Mouse (Mus musculus): ENCODE results near the gene Rpl38. TPM values are rescaled to one million over a fixed set of nuclear protein-coding genes. Genes with fewer than 3 reads are reported as not detected.

Gene Rpl38
- polyA plus RNA-seq, 1 experiment from 2014 or later: 1,157 TPM

DNA sequence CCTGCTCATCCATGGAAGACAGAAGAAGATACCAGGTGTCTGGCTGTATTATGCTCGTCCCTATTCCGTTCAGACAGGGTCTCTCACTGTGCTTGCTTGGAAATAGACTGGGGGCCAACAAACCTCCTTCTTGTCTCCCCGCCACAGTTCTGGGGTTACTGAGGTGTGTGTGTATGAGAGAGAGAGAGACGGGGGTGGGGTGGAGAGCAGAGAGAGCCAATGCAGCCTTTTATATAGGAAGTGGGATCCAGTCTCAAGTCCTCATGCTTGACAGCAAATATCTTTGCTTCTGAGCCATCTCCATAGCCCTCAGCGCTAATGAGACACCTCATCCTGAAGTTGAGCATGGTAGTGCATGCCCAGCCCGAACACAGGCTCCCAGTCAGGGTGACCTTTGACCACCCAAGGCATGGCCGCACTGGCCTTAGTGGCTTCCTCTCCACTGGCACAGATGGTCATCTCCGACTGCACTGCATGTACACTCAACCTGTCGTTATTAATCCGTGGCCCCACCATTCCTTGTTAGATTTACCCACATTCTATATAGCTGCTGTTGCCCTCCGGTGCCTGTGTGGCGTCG is 14.1 kb downstream of the Rpl38 start:
- WGBS: 92% methylated on average over 13 of the region's 13 CpGs
- Histone ChIP-seq H3K27ac (no peak overlapping the region), H3K36me3 (no peaks in the 10 kb centered on the region), H3K4me1 (peaks cover 18% of the 10 kb centered on the region), H3K4me2 (no peak overlapping the region), H3K27me3 (no peaks in the 10 kb centered on the region), H3K4me3 (no peak overlapping the region), H3K9me3 (no peaks in the 10 kb centered on the region), H3K9ac (no peak overlapping the region)
- ATAC-seq (ENCODE audit: insufficient number of reproducible peaks, insufficient read depth, low FRiP score, low TSS enrichment, low read depth): no peak

DNA sequence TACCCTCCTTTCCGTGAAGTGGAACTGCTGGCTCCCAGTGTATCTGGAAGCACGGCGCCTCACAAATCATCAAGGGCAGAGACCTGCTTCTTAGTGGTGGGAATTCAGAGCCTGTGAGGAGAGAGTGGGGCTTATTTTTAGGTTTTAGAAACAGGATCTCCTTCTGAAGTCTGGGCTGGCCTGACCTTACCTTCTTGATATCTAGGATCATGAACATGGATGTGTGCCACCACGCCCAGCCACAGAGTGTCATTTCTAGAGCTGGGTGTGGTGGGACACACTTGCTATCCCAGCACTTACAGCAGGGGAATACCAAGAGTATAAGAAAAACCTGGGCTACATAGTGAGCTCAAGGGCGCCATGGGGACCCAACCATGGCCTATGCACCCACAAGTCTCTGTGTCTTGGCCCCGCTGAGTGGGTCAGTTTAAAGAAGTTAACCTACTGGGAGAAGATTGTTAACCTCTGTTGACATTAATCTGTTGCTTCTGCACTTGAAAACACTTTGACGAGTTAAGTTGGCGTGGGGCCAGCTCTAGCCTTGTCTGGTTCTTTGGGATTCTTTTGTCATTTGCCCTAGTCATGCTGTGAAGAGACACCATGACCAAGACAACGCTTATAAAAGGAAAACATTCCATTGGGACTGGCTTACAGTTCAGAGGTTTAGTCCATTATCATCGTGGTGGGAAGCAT is 14.9 kb downstream of the Rpl38 start:
- Histone ChIP-seq H3K9ac (no peak overlapping the region), H3K9me3 (no peaks in the 10 kb centered on the region), H3K36me3 (no peaks in the 10 kb centered on the region), H3K4me1 (peaks cover 23% of the 10 kb centered on the region), H3K27ac (no peak overlapping the region), H3K4me2 (no peak overlapping the region), H3K27me3 (no peaks in the 10 kb centered on the region), H3K4me3 (no peak overlapping the region)
- no peak for ATAC-seq (ENCODE audit: insufficient number of reproducible peaks, insufficient read depth, low FRiP score, low TSS enrichment, low read depth)
- WGBS: 87% methylated on average over 10 of the region's 10 CpGs

DNA sequence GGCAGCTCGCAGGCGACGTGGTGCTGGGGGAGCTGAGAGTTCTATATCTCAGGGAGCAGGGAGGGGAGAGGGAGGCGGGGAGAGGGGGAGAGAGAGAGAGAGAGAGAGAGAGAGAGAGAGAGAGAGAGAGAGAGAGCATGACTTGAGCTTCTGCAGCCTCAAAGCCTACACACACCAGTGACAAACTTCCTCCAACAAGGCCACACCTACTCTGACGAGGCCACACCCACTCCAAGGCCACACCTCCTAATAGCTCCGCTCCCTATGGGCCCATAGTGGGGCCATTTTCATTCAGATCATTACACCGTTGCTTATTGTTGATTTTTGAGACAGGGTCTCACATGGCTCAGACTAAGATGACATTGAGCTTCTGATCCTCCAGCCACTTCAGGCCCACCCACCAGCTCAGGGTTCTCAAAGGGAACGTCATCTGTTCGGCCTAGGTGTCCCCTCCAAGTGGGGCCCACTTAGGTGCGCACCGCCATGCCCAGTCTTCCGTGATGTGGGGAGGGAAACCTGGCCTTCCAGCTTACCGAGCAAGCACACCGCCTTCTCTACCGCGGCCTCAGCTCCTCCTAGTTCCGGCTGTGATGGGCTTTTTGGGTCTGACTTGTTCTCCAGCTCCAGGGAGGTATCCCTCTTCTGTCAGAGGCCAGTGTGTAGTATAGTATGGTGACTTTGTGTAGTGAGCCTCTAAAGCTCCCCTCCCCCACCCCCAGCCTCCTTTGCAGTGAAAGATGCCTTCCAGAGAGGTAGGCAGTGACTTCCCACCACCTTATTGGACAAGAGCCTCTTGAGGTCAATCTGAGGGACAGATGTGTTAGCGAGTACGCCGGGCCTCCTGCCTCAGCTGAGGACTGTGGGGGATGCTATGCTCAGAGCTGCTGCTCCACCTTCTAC is 15.6 kb downstream of the Rpl38 start:
- H3K4me1 ChIP-seq: peaks cover 23% of the 10 kb centered on the region
- WGBS: 68% methylated on average over 20 of the region's 20 CpGs
- no peak overlapping the region for H3K4me2 ChIP-seq
- no peak overlapping the region for H3K27ac ChIP-seq
- H3K4me3 ChIP-seq: no peak overlapping the region
- no peaks in the 10 kb centered on the region for H3K9me3 ChIP-seq
- ATAC-seq (ENCODE audit: insufficient number of reproducible peaks, insufficient read depth, low FRiP score, low TSS enrichment, low read depth): no peak; the same call in 1 of the 2 replicates
- H3K36me3 ChIP-seq: no peaks in the 10 kb centered on the region
- no peaks in the 10 kb centered on the region for H3K27me3 ChIP-seq
- H3K9ac ChIP-seq: no peak overlapping the region

DNA sequence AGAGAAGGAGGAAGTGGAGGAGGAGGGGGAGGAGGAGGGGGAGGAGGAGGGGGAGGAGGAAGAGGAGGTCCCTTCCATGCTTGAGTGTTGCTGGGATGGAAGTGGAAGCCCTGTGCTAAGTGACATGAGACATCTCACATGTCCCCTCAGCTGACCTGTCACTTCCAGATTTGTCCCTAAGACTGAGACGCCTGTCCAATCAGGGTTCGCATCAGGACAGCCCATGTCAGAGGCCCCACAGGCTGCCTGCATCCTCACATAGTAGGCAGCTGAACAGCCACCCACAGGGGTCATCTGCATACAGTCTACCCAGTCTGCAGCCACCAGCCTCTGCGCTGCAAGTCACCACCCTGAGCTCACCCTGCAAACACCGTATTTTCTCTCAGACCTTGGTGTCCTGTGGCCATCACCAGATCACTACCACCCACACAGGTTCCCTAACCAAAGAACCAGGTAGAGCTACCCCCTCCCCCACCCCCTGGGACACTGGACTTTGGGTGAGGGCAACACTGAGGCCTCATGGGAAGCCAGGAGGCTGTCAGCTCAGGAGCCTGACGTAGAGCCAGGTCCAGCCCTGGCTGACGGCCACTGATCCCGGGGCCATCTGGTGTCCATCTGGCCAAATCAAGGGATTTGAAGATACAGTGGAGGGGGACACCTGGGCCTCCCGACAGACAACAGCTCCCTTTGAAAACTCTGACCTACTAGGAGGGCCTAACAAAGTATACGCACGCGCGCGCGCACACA is 16.5 kb downstream of the Rpl38 start:
- Histone ChIP-seq H3K4me3 (no peak overlapping the region), H3K9ac (no peak overlapping the region), H3K4me2 (no peak overlapping the region), H3K27me3 (no peaks in the 10 kb centered on the region), H3K4me1 (peaks cover 16% of the 10 kb centered on the region), H3K36me3 (peaks cover 1% of the 10 kb centered on the region; the same call in 1 of the 2 replicates), H3K27ac (no peak overlapping the region), H3K9me3 (no peaks in the 10 kb centered on the region)
- 59% methylated on average over 14 of the region's 14 CpGs for WGBS
- ATAC-seq (ENCODE audit: insufficient number of reproducible peaks, insufficient read depth, low FRiP score, low TSS enrichment, low read depth): no peak

DNA sequence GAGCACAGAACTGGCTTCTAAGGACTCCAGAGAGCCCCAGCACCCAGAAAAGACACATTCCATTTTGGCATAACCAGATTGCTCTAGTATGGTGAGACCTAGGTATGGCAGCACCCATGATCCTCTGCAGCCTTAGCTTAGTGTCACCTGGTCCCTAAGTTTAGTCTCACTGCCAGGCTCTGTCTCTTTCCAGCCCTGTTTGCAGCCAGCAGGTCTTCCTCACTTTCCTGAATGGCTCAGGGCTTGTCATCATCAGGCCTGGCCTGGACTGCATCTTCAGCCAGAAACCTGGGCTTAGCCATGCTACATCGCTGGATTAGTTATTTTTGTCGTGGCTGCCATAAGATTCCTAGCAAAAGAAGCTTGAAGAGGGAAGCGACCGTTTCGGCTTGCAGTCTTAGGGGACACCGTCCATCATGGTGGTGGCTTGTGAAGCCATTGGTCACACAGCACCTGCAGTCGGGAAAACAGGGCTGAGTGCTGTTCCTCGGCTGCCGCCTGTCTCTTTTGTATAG is 17.3 kb downstream of the Rpl38 start:
- Histone ChIP-seq H3K27me3 (no peaks in the 10 kb centered on the region), H3K4me2 (no peak overlapping the region), H3K9me3 (no peaks in the 10 kb centered on the region), H3K27ac (no peak overlapping the region), H3K4me1 (peaks cover 12% of the 10 kb centered on the region), H3K4me3 (no peak overlapping the region), H3K36me3 (peaks cover 9% of the 10 kb centered on the region), H3K9ac (no peak overlapping the region)
- ATAC-seq (ENCODE audit: insufficient number of reproducible peaks, insufficient read depth, low FRiP score, low TSS enrichment, low read depth): no peak
- WGBS: 84% methylated on average over 9 of the region's 9 CpGs

DNA sequence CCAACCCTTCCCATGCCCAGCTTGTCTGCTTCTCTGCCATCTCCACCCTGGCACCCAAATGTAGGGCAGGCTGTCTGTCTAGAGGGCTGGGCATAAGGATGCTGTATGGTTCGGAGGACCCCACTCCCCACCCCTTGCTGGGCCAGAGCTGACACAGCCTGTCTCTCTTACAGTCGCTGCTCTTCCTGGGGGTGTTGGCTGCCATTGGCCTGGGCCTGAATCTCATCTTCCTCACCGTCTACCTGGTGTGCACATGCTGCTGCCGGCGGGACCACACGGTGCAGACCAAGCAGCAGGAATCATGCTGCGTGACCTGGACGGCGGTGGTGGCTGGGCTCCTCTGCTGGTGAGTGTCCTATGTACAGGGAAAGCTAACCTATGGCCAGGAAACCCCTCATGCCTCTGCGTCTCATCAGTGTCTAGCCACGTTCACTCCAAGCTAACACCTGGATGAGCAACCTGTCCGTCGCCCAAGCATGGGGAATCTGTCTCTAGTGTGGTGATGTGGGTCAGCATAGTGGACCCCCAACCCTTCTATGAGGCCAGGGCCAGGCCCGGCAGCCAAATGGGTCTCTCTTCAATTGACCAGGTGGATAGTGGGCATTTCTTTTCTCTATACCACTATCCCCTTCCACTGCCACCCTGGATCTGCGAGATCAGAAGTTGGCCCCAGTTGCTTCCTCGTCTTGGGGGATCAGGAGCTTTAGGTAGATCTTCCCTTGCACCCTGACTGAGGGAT is 18.1 kb downstream of the Rpl38 start:
- no peaks in the 10 kb centered on the region for H3K27me3 ChIP-seq
- H3K27ac ChIP-seq: no peak overlapping the region
- no peaks in the 10 kb centered on the region for H3K9me3 ChIP-seq
- H3K4me2 ChIP-seq: no peak overlapping the region
- peaks cover 12% of the 10 kb centered on the region for H3K36me3 ChIP-seq
- H3K4me1 ChIP-seq: peaks cover 12% of the 10 kb centered on the region
- ATAC-seq (ENCODE audit: insufficient number of reproducible peaks, insufficient read depth, low FRiP score, low TSS enrichment, low read depth): no peak
- 92% methylated on average over 16 of the region's 16 CpGs for WGBS
- no peak overlapping the region for H3K4me3 ChIP-seq
- no peak overlapping the region for H3K9ac ChIP-seq

DNA sequence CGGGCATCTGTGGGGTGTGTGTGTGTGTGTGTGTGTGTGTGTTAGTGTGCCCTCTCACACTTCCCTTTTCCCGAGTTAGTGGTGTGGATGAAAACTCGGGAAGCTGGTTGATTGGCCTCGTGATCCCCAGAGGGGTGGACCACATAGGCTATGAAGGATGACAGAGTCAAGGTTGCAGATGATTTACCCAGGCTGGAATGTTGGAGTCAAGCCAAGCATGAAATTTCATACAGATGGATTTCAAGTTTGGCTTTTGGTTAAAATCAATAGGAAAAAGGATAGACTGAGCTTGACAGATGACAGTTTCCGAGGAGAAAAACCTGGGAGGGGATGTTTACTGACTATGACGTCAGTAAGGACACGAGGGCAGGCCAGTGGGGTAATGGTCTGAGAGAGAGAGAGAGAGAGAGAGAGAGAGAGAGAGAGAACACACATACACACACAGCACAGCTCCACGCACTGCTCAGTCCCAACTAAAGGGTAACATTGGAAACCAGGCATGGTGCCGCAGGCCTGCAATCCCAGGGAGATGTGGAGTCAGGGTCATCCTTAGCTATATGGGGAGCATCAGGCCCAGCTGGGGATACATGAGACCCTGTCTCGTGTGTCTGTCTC is 19.4 kb downstream of the Rpl38 start:
- peak overlapping the region; percentile 83 for H3K27ac ChIP-seq
- H3K36me3 ChIP-seq: peaks cover 12% of the 10 kb centered on the region
- WGBS: 14% methylated on average over 9 of the region's 10 CpGs
- peaks cover 12% of the 10 kb centered on the region for H3K4me1 ChIP-seq
- no peaks in the 10 kb centered on the region for H3K9me3 ChIP-seq
- no peak overlapping the region for H3K4me3 ChIP-seq
- ATAC-seq (ENCODE audit: insufficient number of reproducible peaks, insufficient read depth, low FRiP score, low TSS enrichment, low read depth): no peak
- 0 out of 2 replicates have a peak overlapping the region, but pooled peaks have one; percentile 27 for H3K9ac ChIP-seq
- H3K4me2 ChIP-seq: no peak overlapping the region
- no peaks in the 10 kb centered on the region for H3K27me3 ChIP-seq

DNA sequence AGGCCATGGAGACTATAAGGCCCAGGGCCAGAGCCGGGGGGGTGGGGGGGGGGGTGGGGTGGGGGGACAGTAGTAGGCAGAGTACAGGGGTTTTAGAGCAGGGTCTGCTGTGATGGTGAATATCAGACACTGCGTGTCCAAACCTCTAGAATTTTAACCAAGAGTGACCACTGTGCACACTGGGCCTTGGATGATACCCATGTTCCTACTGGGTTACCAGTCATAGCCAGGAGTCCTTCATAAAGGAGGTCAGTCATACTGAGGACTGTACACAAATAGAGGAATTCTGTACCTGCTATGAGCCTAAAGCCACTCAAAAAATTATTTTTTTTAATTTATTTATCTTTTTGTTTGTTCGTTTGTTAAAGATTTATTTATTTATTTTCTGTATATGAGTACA is 20.4 kb downstream of the Rpl38 start:
- H3K27ac ChIP-seq: no peak overlapping the region
- no peak for ATAC-seq (ENCODE audit: insufficient number of reproducible peaks, insufficient read depth, low FRiP score, low TSS enrichment, low read depth)
- H3K4me3 ChIP-seq: no peak overlapping the region
- peaks cover 14% of the 10 kb centered on the region for H3K36me3 ChIP-seq
- H3K4me1 ChIP-seq: peaks cover 12% of the 10 kb centered on the region
- H3K27me3 ChIP-seq: no peaks in the 10 kb centered on the region
- no peak overlapping the region for H3K4me2 ChIP-seq
- H3K9me3 ChIP-seq: no peaks in the 10 kb centered on the region
- H3K9ac ChIP-seq: no peak overlapping the region
- 95% methylated on average over 3 of the region's 3 CpGs for WGBS

DNA sequence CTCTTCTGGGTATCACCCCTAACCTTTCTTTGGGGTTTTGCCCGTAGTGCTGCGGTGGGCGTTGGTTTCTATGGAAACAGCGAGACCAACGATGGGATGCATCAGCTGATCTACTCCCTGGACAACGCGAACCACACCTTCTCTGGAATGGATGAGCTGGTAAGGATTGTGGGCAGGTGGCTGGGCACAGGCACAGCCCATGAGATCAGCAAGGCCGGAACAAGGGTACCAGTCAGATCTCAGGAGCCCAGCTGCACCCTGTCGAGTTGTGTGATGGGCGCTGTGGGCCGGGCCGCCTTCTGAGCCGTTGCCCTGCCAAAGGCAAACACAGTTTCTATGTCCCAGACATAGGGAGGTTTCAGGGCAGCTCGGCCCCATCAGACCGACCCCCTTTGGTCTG is 21.9 kb downstream of the Rpl38 start:
- 92% methylated on average over 15 of the region's 15 CpGs for whole genome bisulfite sequencing
- H3K4me1 ChIP-seq: peaks cover 7% of the 10 kb centered on the region
- H3K27me3 ChIP-seq: no peaks in the 10 kb centered on the region
- H3K4me2 ChIP-seq: no peak overlapping the region
- no peak overlapping the region for H3K9ac ChIP-seq
- H3K4me3 ChIP-seq: no peak overlapping the region
- H3K36me3 ChIP-seq: peaks cover 16% of the 10 kb centered on the region
- ATAC-seq (ENCODE audit: insufficient number of reproducible peaks, insufficient read depth, low FRiP score, low TSS enrichment, low read depth): no peak
- H3K27ac ChIP-seq: no peak overlapping the region
- H3K9me3 ChIP-seq: no peaks in the 10 kb centered on the region

DNA sequence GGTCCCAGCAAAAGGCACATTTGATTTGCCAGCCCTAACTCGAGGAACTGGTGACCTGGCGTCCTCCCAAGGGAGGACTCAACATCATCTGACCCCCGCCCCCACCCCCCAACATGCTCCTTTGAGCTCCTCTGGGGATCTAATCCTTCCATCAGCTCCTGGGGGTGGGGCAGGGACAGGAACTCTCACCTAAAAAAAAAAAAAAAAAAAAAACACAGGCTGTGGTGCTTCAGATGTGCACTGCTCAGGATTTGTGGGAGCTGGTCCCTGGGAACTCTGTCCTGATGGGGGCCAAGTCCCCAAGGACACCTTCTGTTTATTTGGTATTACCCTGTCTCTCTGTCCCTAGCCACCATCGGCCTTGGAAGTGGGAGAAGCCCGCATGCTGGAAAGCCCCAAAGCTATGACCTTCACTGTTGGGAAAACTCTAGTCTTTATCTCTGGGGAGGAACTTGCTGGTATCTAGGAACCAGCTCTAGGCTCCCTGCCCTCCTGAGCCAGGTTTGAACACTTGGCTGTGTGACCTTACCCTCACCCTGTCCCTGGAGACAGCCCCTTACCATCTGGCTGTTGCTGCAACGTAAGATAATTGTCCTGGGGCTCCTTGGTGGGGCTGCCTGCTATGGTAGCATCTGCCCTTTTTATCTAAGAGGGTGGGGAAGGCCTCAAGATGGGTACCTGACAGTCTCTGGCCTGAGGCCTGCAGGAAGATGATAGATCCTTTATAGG is 23.3 kb downstream of the Rpl38 start:
- WGBS: 55% methylated on average over 6 of the region's 6 CpGs
- no peaks in the 10 kb centered on the region for H3K9me3 ChIP-seq
- H3K9ac ChIP-seq: no peak overlapping the region
- no peak for ATAC-seq (ENCODE audit: insufficient number of reproducible peaks, insufficient read depth, low FRiP score, low TSS enrichment, low read depth)
- no peak overlapping the region for H3K4me2 ChIP-seq
- H3K4me3 ChIP-seq: no peak overlapping the region
- H3K27me3 ChIP-seq: no peaks in the 10 kb centered on the region
- H3K27ac ChIP-seq: no peak overlapping the region
- H3K4me1 ChIP-seq: peaks cover 7% of the 10 kb centered on the region
- H3K36me3 ChIP-seq: peaks cover 20% of the 10 kb centered on the region
